Mouse (Mus musculus) spleen, adult 2 months (tissue): ENCODE results near the gene Wfdc10. TPM values are rescaled to one million over a fixed set of nuclear protein-coding genes. Genes with fewer than 3 reads are reported as not detected.

Experiments
- DNase-seq, 2 experiments: peaks; one replicate each; pipeline versions ENCODE4 v3.0.0 to v3.0.0-alpha.2; 2012 to 2021; ENCODE audit warnings: low spot score in 2 of 2, low read depth in 1 of 2
- H3K27ac ChIP-seq: fragments of 200-500 bp; 2 replicates; pipeline ENCODE4 v1.5.1; 2012; ENCODE audit warnings: low read length, inconsistent platforms; ENCODE audit not compliant: insufficient read depth
- H3K27me3 ChIP-seq: fragments of 200-500 bp; 2 replicates; pipeline ENCODE4 v1.6.1; 2012; ENCODE audit warnings: mild to moderate bottlenecking, moderate library complexity, low read length, inconsistent platforms; ENCODE audit not compliant: control insufficient read depth, insufficient read depth
- H3K36me3 ChIP-seq: fragments of 200-500 bp; 2 replicates; pipeline ENCODE4 v1.6.1; 2012; ENCODE audit warnings: mild to moderate bottlenecking, low read length, inconsistent platforms; ENCODE audit not compliant: control insufficient read depth, insufficient read depth
- H3K4me1 ChIP-seq: fragments of 200-500 bp; 2 replicates; pipeline ENCODE4 v1.6.1; 2011; ENCODE audit warnings: inconsistent platforms; ENCODE audit not compliant: control insufficient read depth, insufficient read depth, insufficient read length
- H3K4me3 ChIP-seq: fragments of 200-500 bp; 2 replicates; pipeline ENCODE4 v1.5.1; 2011; ENCODE audit warnings: mild to moderate bottlenecking, inconsistent platforms; ENCODE audit not compliant: insufficient read depth, insufficient read length; ENCODE audit errors: extremely low read depth
- CTCF ChIP-seq: fragments of 200-500 bp; IDR thresholded peaks from 2 replicates; pipeline ENCODE4 v1.5.1; 2011; ENCODE audit warnings: mild to moderate bottlenecking, inconsistent platforms; ENCODE audit not compliant: insufficient read depth, insufficient read length, insufficient replicate concordance; ENCODE audit errors: extremely low read depth
- POLR2A ChIP-seq: fragments of 200-500 bp; IDR thresholded peaks from 2 replicates; pipeline ENCODE4 v1.6.1; 2011; ENCODE audit warnings: low read depth, low read length, inconsistent platforms
- WGBS: fragments of 180-500 bp; shearing (Covaris S2); methylation state at CpG from one replicate; pipeline ENCODE4 v1.1.7; 2018; 5-methylcytosine and 5-hydroxymethylcytosine counted together
- polyA plus RNA-seq: library from polyadenylated mRNA; depleted of rRNA; stranded (reverse); fragments of >200 nt; gene quantifications from 2 replicates; pipeline ENCODE4 v1.2.3, GENCODE M21; 2012

Wfdc10 gene
- polyA plus RNA-seq, 1 experiment, result not detected

- DNase-seq, result no peak
- H3K27ac ChIP-seq, result no peak overlapping the region
- no peak overlapping the region for H3K4me3 ChIP-seq
- no peak for TF ChIP-seq CTCF
- TF ChIP-seq POLR2A, result no peak
- H3K27me3 ChIP-seq, result no peaks in the 10 kb centered on the region
- 81% methylated on average over 7 of the region's 7 CpGs for WGBS
- peaks cover 3% of the 10 kb centered on the region; the same call in 1 of the 2 replicates for H3K4me1 ChIP-seq
- no peaks in the 10 kb centered on the region for H3K36me3 ChIP-seq
Measured at GRCm38 (mm10) chr2:164676103-164676502, 20.3 kb downstream of the Wfdc10 start.

GRCm38 (mm10) chr2:164676916-164677685 is 21.3 kb downstream of the Wfdc10 start:
- H3K27me3 ChIP-seq, result no peaks in the 10 kb centered on the region
- WGBS, result 81% methylated on average over 16 of the region's 16 CpGs
- H3K4me3 ChIP-seq, result no peak overlapping the region
- peaks cover 3% of the 10 kb centered on the region; the same call in 1 of the 2 replicates for H3K4me1 ChIP-seq
- no peaks in the 10 kb centered on the region for H3K36me3 ChIP-seq
- TF ChIP-seq POLR2A, result no peak
- no peak for TF ChIP-seq CTCF
- no peak overlapping the region for H3K27ac ChIP-seq
- DNase-seq, result no peak

DNA sequence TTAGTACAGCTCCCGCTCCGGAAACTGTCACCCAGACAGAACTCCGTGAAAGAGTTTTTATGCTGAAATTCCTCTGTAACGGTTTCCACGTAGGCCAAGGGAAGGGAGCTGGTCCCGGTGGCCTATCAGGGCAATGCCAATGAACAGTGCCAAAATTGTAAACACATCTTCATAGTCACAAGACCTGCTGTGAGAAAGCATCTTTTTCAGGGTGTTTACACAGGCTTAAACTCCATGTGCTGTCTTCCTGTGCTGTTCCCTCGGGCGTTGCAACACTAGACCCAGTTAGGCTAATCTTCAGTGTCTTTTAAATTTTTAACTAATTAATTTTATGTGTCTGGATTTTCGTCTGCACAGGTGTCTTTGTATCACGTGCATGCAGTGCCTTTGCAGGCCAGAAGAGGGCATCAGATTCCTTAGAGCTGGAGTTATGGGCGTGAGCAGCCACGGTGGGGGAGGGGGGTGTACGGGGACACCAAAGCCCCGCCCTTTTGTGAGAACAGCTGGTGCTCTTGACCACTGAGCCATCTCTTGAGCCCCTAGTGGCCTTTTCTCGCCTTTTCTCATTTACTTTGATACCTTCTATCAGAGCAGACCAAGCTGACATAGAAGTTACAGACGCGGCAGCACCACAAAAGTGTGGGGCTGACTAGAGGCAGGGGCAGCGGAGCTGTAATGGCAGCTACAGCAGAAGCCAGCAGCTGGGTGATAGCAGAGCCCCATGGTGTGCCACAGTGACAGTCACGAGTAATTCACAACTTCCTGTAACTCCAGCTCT is 23.2 kb downstream of the Wfdc10 start:
- H3K4me3 ChIP-seq, result no peak overlapping the region
- no peaks in the 10 kb centered on the region for H3K27me3 ChIP-seq
- H3K36me3 ChIP-seq, result no peaks in the 10 kb centered on the region
- peaks cover 3% of the 10 kb centered on the region; the same call in 1 of the 2 replicates for H3K4me1 ChIP-seq
- 29% methylated on average over 19 of the region's 19 CpGs for WGBS
- TF ChIP-seq POLR2A, result no peak
- peak; percentile 62; the same call in 1 of the 2 replicates for TF ChIP-seq CTCF
- DNase-seq, result peak; percentile 29 to 63
- H3K27ac ChIP-seq, result no peak overlapping the region

- no peak overlapping the region for H3K4me3 ChIP-seq
- no peak overlapping the region for H3K27ac ChIP-seq
- DNase-seq, result no peak
- no peaks in the 10 kb centered on the region for H3K36me3 ChIP-seq
- WGBS, result 9% methylated on average over 3 of the region's 3 CpGs
- no peaks in the 10 kb centered on the region for H3K27me3 ChIP-seq
- no peak for TF ChIP-seq POLR2A
- no peak for TF ChIP-seq CTCF
- H3K4me1 ChIP-seq, result peaks cover 3% of the 10 kb centered on the region; the same call in 1 of the 2 replicates
Measured at GRCm38 (mm10) chr2:164679906-164680305, 24.1 kb downstream of the Wfdc10 start.

- no peak within 1 kb of the TSS for H3K4me3 ChIP-seq
- DNase-seq, result no peak
- H3K4me1 ChIP-seq, result no peaks in the 10 kb centered on the region
- H3K36me3 ChIP-seq, result no peaks in the 10 kb centered on the region
- no peak within 1 kb of the TSS for H3K27ac ChIP-seq
- 64% methylated on average over 3 of the region's 3 CpGs for WGBS
- H3K27me3 ChIP-seq, result no peaks in the 10 kb centered on the region
- TF ChIP-seq POLR2A (no peak), CTCF (no peak)
Measured at GRCm38 (mm10) chr2:164684807-164685206, 29.0 kb downstream of the Wfdc10 start, which contains the start of gene Wfdc13. TSS of gene Wfdc13 (plus strand) at chr2:164685107.

GRCm38 (mm10) chr2:164698201-164698600 is 42.4 kb downstream of the Wfdc10 start, which contains the start of gene Spint4:
TSS of gene Spint4 (plus strand) at chr2:164698501.
- Histone ChIP-seq H3K27me3 (no peaks in the 10 kb centered on the region), H3K27ac (no peak within 1 kb of the TSS), H3K4me3 (no peak within 1 kb of the TSS), H3K36me3 (no peaks in the 10 kb centered on the region), H3K4me1 (no peaks in the 10 kb centered on the region)
- TF ChIP-seq POLR2A, result no peak
- TF ChIP-seq CTCF, result no peak
- DNase-seq, result no peak
- WGBS, result 82% methylated on average over 4 of the region's 4 CpGs

DNA sequence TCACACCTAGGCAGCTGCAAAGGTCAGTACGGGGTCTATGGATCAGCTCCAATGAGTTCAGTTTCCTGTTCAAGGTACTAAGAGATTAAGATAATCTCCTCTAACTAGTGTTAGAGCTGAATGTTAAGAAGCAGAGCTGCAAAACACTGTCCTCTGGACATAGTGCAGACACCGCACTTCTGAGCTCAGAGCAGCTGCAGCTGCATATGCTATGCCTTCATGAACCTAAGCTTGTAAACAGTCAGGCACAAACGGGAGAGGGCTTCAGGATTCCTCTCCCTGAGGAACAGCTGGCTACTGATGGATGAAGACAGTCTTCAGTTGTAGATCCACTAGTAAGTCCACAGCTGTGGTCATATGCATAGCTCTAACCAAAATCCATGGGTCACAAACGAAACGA is 45.1 kb downstream of the Wfdc10 start:
- no peak for TF ChIP-seq CTCF
- no peak for TF ChIP-seq POLR2A
- no peak for DNase-seq
- Histone ChIP-seq H3K27ac (no peak overlapping the region), H3K27me3 (no peaks in the 10 kb centered on the region), H3K4me1 (no peaks in the 10 kb centered on the region), H3K36me3 (no peaks in the 10 kb centered on the region), H3K4me3 (no peak overlapping the region)
- WGBS, result 76% methylated on average over 5 of the region's 5 CpGs
